Mouse (Mus musculus) neural tube, embryonic 11.5 days (tissue): ENCODE results near the gene Art1. TPM values are rescaled to one million over a fixed set of nuclear protein-coding genes. Genes with fewer than 3 reads are reported as not detected.

ENCODE experiments used
- ATAC-seq: fragments of 200-750 bp; cut with Nextera tagmentation; 2 replicates; pipeline ENCODE4 v1.8.0; 2017; ENCODE audit warnings: moderate number of reproducible peaks, mild to moderate bottlenecking, moderate TSS enrichment, moderate library complexity; ENCODE audit not compliant: insufficient read depth, low FRiP score, low TSS enrichment
- DNase-seq: peaks from one replicate; pipeline ENCODE4 v3.0.0-alpha.2; 2015; ENCODE audit warnings: low spot score
- H3K27ac ChIP-seq: fragments of 300-500 bp; sonication (generic); 2 replicates; pipeline ENCODE4 v1.5.1; 2014; ENCODE audit warnings: low read depth, mild to moderate bottlenecking, low read length
- H3K27me3 ChIP-seq: fragments of 300-500 bp; sonication (generic); 2 replicates; pipeline ENCODE4 v1.6.1; 2014; ENCODE audit warnings: mild to moderate bottlenecking, low read length, mixed read lengths; ENCODE audit not compliant: control insufficient read depth, insufficient read depth
- H3K36me3 ChIP-seq: fragments of 300-500 bp; sonication (generic); 2 replicates; pipeline ENCODE4 v1.6.1; 2014; ENCODE audit warnings: mild to moderate bottlenecking, low read length, moderate library complexity, mixed read lengths; ENCODE audit not compliant: control insufficient read depth, insufficient read depth
- H3K4me1 ChIP-seq: fragments of 300-500 bp; sonication (generic); 2 replicates; pipeline ENCODE4 v1.6.1; 2014; ENCODE audit warnings: low read length, mixed read lengths; ENCODE audit not compliant: control insufficient read depth, insufficient read depth
- H3K4me2 ChIP-seq: fragments of 300-500 bp; sonication (generic); 2 replicates; pipeline ENCODE4 v1.6.1; 2014; ENCODE audit warnings: low read depth, mild to moderate bottlenecking, moderate library complexity
- H3K4me3 ChIP-seq: fragments of 300-500 bp; sonication (generic); 2 replicates; pipeline ENCODE4 v1.5.1; 2014; ENCODE audit warnings: low read depth, low read length
- H3K9ac ChIP-seq: fragments of 300-500 bp; sonication (generic); 2 replicates; pipeline ENCODE4 v1.6.1; 2014; ENCODE audit warnings: mild to moderate bottlenecking, low read length
- H3K9me3 ChIP-seq: fragments of 300-500 bp; sonication (generic); 2 replicates; pipeline ENCODE4 v1.6.1; 2016; ENCODE audit warnings: low read length; ENCODE audit not compliant: control insufficient read depth
- WGBS: fragments of 180-500 bp; shearing (Covaris S2); extraction: QIAGEN DNeasy Blood & Tissue Kit; methylation state at CpG from one replicate; pipeline ENCODE4 v1.1.7; 2014; 5-methylcytosine and 5-hydroxymethylcytosine counted together
- polyA plus RNA-seq: library from polyadenylated mRNA; unstranded; fragments of >200 nt; fragmentation: Nextera tagmentation; extraction: Ambion mirVana; gene quantifications from 2 replicates; pipeline ENCODE4 v1.2.1, GENCODE M21; 2014

Art1 gene
- polyA plus RNA-seq, 1 experiment from 2014 or later, result 4.8 TPM

DNA sequence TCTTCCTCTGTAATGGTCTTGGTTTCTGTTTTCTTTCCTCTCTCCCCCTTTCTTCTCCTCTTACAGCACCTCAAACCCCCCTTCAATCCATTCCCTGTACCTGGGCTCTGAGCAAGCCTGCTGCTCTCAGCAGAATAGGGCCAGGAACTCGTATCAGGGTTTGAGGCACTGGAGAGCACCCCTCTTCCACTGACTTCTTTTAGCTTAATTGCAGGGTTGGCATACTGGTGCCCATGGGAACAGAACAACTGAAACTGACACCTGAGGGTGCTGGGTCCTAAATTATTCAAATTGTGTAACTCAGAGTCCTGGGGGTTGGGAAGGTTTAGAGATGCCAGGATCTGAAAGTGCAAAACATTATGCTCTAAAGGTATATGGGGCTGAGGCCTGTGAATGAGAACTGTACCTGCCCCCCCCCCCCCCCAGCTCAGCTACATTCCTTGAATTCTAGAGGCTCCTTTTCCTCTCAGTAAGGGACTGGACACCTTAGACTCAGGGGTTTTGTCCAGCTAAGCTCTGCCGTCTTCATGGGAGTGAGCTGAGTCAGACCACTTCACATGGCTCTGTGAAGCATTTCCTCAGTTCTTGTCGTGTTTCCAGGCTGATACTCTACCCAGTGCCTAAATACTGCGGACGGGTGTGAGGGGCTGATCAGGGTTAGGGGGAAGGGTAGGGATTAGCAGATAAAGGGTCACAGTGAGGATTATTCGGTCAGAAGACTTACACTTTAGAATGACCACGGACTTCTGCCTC is 15.2 kb downstream of the Art1 start, which contains the start of gene Chrna10:
Gene Chrna10, minus strand, starts transcription at position 250 of the 753 bp plus-strand sequence.
- no peak within 1 kb of the TSS for H3K27ac ChIP-seq
- H3K4me3 ChIP-seq, result no peak within 1 kb of the TSS
- no peak within 1 kb of the TSS for H3K9ac ChIP-seq
- no peak within 1 kb of the TSS for H3K4me2 ChIP-seq
- peaks cover 13% of the 10 kb centered on the region for H3K36me3 ChIP-seq
- 56% methylated on average over 7 of the region's 7 CpGs for WGBS
- ATAC-seq (no peak), DNase-seq (no peak)
- no peaks in the 10 kb centered on the region for H3K4me1 ChIP-seq
- no peaks in the 10 kb centered on the region for H3K27me3 ChIP-seq
- H3K9me3 ChIP-seq, result no peaks in the 10 kb centered on the region

GRCm38 (mm10) chr7:102117382-102117781 is 15.8 kb downstream of the Art1 start:
- H3K4me1 ChIP-seq, result no peaks in the 10 kb centered on the region
- H3K36me3 ChIP-seq, result peaks cover 18% of the 10 kb centered on the region
- WGBS, result 78% methylated on average over 6 of the region's 6 CpGs
- no peak overlapping the region for H3K27ac ChIP-seq
- ATAC-seq (no peak), DNase-seq (no peak)
- no peak overlapping the region for H3K4me3 ChIP-seq
- H3K9ac ChIP-seq, result no peak overlapping the region
- no peaks in the 10 kb centered on the region for H3K9me3 ChIP-seq
- no peak overlapping the region for H3K4me2 ChIP-seq
- no peaks in the 10 kb centered on the region for H3K27me3 ChIP-seq

DNA sequence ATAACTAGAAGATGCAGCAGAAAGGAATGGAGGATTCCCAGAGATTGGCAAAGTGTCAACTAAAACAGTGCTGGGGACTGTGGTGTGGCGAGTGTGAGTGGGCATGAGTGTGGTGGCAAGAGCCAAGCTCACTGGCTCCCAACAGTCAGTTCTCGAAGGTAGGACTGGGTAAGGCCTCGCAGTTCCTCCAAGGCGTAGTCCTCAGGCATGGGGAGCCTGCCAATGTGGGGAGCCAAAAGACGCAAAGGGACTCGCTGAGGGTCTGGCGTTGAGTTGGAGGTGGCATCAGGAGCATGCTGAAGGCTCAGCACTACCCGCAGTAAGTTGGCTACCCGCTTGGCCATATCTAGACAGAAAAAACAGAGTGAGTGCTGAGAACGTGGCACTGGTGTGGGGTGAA is 18.8 kb downstream of the Art1 start:
- no peaks in the 10 kb centered on the region for H3K27me3 ChIP-seq
- H3K4me1 ChIP-seq, result no peaks in the 10 kb centered on the region
- no peak overlapping the region for H3K27ac ChIP-seq
- H3K36me3 ChIP-seq, result peaks cover 27% of the 10 kb centered on the region
- no peak for DNase-seq
- no peak overlapping the region for H3K9ac ChIP-seq
- H3K4me3 ChIP-seq, result no peak overlapping the region
- no peaks in the 10 kb centered on the region for H3K9me3 ChIP-seq
- ATAC-seq, result no peak
- no peak overlapping the region for H3K4me2 ChIP-seq
- WGBS, result 96% methylated on average over 10 of the region's 10 CpGs

DNA sequence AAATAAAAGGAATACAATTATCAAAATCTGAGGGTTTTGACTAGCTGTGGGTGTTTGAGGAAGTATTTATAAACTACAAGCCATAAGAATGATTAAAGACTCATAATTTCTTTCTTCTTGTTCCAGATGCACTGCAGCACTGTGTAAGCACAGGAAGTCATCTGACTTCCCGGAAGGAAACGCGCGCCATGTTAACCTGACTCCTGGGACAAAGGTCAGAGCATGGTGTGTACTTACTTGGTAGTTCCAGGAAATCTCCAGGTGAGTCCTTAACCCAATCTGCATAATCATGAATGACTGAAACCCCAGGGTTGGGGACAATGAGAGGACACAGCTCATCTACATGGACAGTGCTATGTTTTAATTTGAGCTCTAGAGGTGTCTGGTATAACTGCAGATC is 30.9 kb downstream of the Art1 start:
- WGBS, result 99% methylated on average over 4 of the region's 4 CpGs
- Histone ChIP-seq H3K4me1 (no peaks in the 10 kb centered on the region), H3K4me3 (no peak overlapping the region), H3K36me3 (peaks cover 26% of the 10 kb centered on the region), H3K9me3 (no peaks in the 10 kb centered on the region), H3K9ac (no peak overlapping the region), H3K27me3 (no peaks in the 10 kb centered on the region), H3K27ac (no peak overlapping the region), H3K4me2 (no peak overlapping the region)
- ATAC-seq, result no peak
- DNase-seq, result no peak

DNA sequence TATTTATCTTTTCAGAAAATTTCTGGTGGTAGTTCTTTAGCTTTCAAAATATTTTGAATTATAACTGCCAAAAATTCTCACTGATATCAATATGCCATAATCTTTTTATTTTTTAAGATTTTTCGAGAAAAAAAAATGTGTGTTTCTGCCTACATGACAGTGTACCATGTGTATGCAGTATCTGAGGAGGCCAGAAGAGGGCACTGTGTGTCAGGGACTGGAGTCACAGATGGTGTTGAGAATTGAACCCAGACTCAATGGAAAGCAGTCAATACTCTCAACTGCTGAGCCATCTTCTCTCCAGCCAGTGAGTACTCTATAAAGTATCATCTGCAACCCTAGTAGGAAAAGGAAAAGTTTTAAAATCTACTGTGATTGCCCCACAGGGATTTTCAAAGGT is 35.9 kb downstream of the Art1 start:
- H3K9me3 ChIP-seq, result no peaks in the 10 kb centered on the region
- WGBS, result 88% methylated on average over 1 of the region's 1 CpGs
- H3K4me1 ChIP-seq, result no peaks in the 10 kb centered on the region
- no peaks in the 10 kb centered on the region for H3K27me3 ChIP-seq
- no peak overlapping the region for H3K9ac ChIP-seq
- H3K27ac ChIP-seq, result no peak overlapping the region
- H3K4me3 ChIP-seq, result no peak overlapping the region
- peaks cover 21% of the 10 kb centered on the region for H3K36me3 ChIP-seq
- peak; percentile 45 for DNase-seq
- no peak for ATAC-seq
- H3K4me2 ChIP-seq, result no peak overlapping the region

DNA sequence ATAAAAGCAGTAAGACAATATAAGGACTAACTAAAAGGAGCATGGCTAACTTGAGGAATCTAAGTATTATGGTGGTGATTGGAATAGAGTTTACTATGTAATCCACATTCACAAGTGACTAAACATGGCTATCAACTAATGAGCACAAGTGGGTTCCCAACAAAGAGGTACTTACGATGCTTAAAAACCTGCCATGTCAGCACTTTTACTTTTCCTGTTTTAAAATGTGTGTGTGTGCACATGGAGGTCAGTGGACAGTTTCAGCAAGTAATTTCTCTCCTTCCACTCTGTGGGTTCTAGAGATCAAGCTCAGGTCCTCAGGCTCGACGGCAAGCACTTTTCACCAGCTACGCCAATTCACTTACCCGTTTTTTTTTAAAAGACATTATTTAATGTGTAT is 36.4 kb downstream of the Art1 start:
- no peak overlapping the region for H3K4me2 ChIP-seq
- H3K27me3 ChIP-seq, result no peaks in the 10 kb centered on the region
- no peak overlapping the region for H3K4me3 ChIP-seq
- ATAC-seq (no peak), DNase-seq (no peak)
- H3K9ac ChIP-seq, result no peak overlapping the region
- H3K36me3 ChIP-seq, result peaks cover 19% of the 10 kb centered on the region
- WGBS, result 97% methylated on average over 5 of the region's 5 CpGs
- H3K4me1 ChIP-seq, result no peaks in the 10 kb centered on the region
- no peak overlapping the region for H3K27ac ChIP-seq
- no peaks in the 10 kb centered on the region for H3K9me3 ChIP-seq

GRCm38 (mm10) chr7:102153691-102154090 is 52.1 kb downstream of the Art1 start:
- Histone ChIP-seq H3K36me3 (peaks cover 6% of the 10 kb centered on the region), H3K4me3 (no peak overlapping the region), H3K9me3 (no peaks in the 10 kb centered on the region), H3K4me1 (no peaks in the 10 kb centered on the region), H3K4me2 (no peak overlapping the region), H3K27me3 (no peaks in the 10 kb centered on the region), H3K9ac (no peak overlapping the region), H3K27ac (no peak overlapping the region)
- WGBS, result 97% methylated on average over 5 of the region's 5 CpGs
- no peak for ATAC-seq
- no peak for DNase-seq

Other genes starting within 250 kb of the Art1 start
- gene Folr2, start 244.5 kb upstream of the Art1 start, polyA plus RNA-seq, result 0.25 and 0.57 TPM in 2 replicates
- gene Anapc15, start 238.0 kb upstream of the Art1 start, polyA plus RNA-seq, result 79.9 and 87.3 TPM in 2 replicates
- 0.49 and 0.91 TPM in 2 replicates for gene Folr1, start 231.0 kb upstream of the Art1 start, polyA plus RNA-seq
- 134 and 144 TPM in 2 replicates for gene Lamtor1, start 195.8 kb upstream of the Art1 start, polyA plus RNA-seq
- 0.53 and 1.0 TPM in 2 replicates for gene Tomt, start 195.4 kb upstream of the Art1 start, polyA plus RNA-seq
- 7.9 and 8.8 TPM in 2 replicates for gene Lrrc51, start 167.8 kb upstream of the Art1 start, polyA plus RNA-seq
- 89.9 and 102 TPM in 2 replicates for gene Numa1, start 167.6 kb upstream of the Art1 start, polyA plus RNA-seq
- gene Il18bp, start 83.1 kb upstream of the Art1 start, polyA plus RNA-seq, result 3.4 TPM in 2 replicates
- 28.6 and 28.8 TPM in 2 replicates for gene Rnf121, start 36.3 kb upstream of the Art1 start, polyA plus RNA-seq
- gene Xndc1, start 36.2 kb upstream of the Art1 start, polyA plus RNA-seq, result 20.4 and 21.5 TPM in 2 replicates
- gene Xntrpc, start 36.0 kb upstream of the Art1 start, polyA plus RNA-seq, result 1.7 and 2.1 TPM in 2 replicates
- not detected in 2 replicates for gene Trpc2, start 18.6 kb upstream of the Art1 start, polyA plus RNA-seq
- 3.8 and 4.7 TPM in 2 replicates for gene Art5, start 7.7 kb downstream of the Art1 start, polyA plus RNA-seq
- gene Chrna10, start 15.1 kb downstream of the Art1 start, polyA plus RNA-seq, result not detected in 2 replicates
- 44.5 and 45.9 TPM in 2 replicates for gene Nup98, start 108.4 kb downstream of the Art1 start, polyA plus RNA-seq
- gene Pgap2, start 108.5 kb downstream of the Art1 start, polyA plus RNA-seq, result 48.9 and 50.6 TPM in 2 replicates
- 35.1 and 38.8 TPM in 2 replicates for gene Rhog, start 154.3 kb downstream of the Art1 start, polyA plus RNA-seq
- 11.0 and 11.2 TPM in 2 replicates for gene Stim1, start 166.1 kb downstream of the Art1 start, polyA plus RNA-seq